Mouse (Mus musculus) forebrain, embryonic 13.5 days (tissue): Measurements from ENCODE around the gene Dcaf1. TPM values are rescaled to one million over a fixed set of nuclear protein-coding genes. Genes with fewer than 3 reads are reported as not detected.

Experiments used
- ATAC-seq: fragments of 200-750 bp; cut with Nextera tagmentation; 2 replicates; pipeline ENCODE4 v1.8.0; 2017
- H3K27ac ChIP-seq: fragments of 300-500 bp; sonication (generic); 2 replicates; pipeline ENCODE4 v1.5.1; 2015; ENCODE audit warnings: inconsistent platforms, mild to moderate bottlenecking, moderate library complexity
- H3K27me3 ChIP-seq: fragments of 300-500 bp; sonication (generic); 2 replicates; pipeline ENCODE4 v1.6.1; 2015; ENCODE audit warnings: mild to moderate bottlenecking, inconsistent platforms
- H3K36me3 ChIP-seq: fragments of 300-500 bp; sonication (generic); 2 replicates; pipeline ENCODE4 v1.6.1; 2015; ENCODE audit warnings: mild to moderate bottlenecking, inconsistent platforms; ENCODE audit not compliant: poor library complexity, severe bottlenecking
- H3K4me1 ChIP-seq: fragments of 300-500 bp; sonication (generic); 2 replicates; pipeline ENCODE4 v1.6.1; 2015; ENCODE audit warnings: inconsistent platforms
- H3K4me2 ChIP-seq: fragments of 300-500 bp; sonication (generic); 2 replicates; pipeline ENCODE4 v1.6.1; 2015; ENCODE audit warnings: inconsistent platforms, mild to moderate bottlenecking, moderate library complexity
- H3K4me3 ChIP-seq: fragments of 300-500 bp; sonication (generic); 2 replicates; pipeline ENCODE4 v1.5.1; 2015; ENCODE audit warnings: mild to moderate bottlenecking, inconsistent platforms
- H3K9ac ChIP-seq: fragments of 300-500 bp; sonication (generic); 2 replicates; pipeline ENCODE4 v1.6.1; 2015; ENCODE audit warnings: mild to moderate bottlenecking, inconsistent platforms
- H3K9me3 ChIP-seq: fragments of 300-500 bp; sonication (generic); replicated peaks from 2 replicates; pipeline ENCODE4 v1.6.1; 2016; ENCODE audit warnings: inconsistent platforms
- WGBS: fragments of 180-500 bp; shearing (Covaris S2); methylation state at CpG from one replicate; pipeline ENCODE4 v1.1.7; 2015; 5-methylcytosine and 5-hydroxymethylcytosine counted together
- polyA plus RNA-seq: library from polyadenylated mRNA; unstranded; fragments of >200 nt; fragmentation: Nextera tagmentation; extraction: Ambion mirVana; gene quantifications from 2 replicates; pipeline ENCODE4 v1.2.1, GENCODE M21; 2015

Dcaf1 gene
- polyA plus RNA-seq, 1 experiment from 2014 or later = 20.7 TPM

DNA sequence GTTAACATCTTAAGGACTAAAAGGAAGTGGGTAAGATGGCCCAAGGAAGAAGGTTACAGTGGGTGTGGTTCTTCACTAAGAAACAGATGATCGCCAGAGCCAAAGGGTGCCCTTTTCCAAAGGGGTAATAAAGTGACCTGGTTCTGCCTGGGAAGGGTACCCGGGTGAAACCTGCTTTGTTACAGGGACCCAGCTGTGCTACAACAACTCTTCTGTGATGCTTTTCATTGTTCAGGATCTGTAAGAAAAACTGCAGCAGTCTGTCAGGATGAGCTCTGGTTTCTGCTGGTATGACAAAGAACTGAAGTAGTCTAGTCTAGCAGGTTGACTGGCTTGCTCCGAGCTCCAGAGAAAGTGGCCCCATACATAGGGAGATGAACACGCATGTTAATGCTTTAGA lies 60.5 kb downstream of the Dcaf1 start:
- peaks cover 79% of the 10 kb centered on the region for H3K36me3 ChIP-seq
- H3K9ac ChIP-seq = peak overlapping the region; percentile 60; the same call in 1 of the 2 replicates
- WGBS = 71% methylated on average over 4 of the region's 4 CpGs

DNA sequence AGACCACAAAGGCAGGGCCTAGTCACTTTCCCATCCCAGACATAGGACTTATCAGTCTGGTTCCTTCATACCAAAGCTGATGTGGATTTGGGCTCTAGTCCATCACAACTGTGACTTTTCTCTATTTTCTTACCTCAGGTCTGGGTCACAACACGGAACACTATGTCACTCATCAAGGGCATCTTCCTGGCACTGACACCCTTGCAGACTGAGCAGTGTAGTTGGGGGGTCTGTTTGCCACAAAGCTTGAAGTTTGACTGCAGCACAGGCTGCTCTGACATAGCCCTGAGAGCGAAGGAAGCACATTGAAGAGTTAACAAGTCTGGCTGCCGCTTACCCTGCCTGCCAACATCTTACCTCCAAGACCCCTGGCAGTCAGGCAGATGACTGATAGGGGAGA lies 61.4 kb downstream of the Dcaf1 start:
- Histone ChIP-seq H3K27me3 (no peaks in the 10 kb centered on the region), H3K4me1 (peaks cover 57% of the 10 kb centered on the region), H3K4me2 (peak overlapping the region; percentile 98), H3K36me3 (peaks cover 76% of the 10 kb centered on the region), H3K9ac (peak overlapping the region; percentile 60), H3K27ac (no peak overlapping the region), H3K4me3 (peak overlapping the region; percentile 30), H3K9me3 (no peaks in the 10 kb centered on the region)
- no peak for ATAC-seq
- WGBS = 78% methylated on average over 3 of the region's 3 CpGs

More for the DNA sequence above, 60.5 kb downstream of the Dcaf1 start:
- H3K27ac ChIP-seq = no peak overlapping the region
- ATAC-seq = no peak
- H3K4me2 ChIP-seq = peak overlapping the region; percentile 24
- no peaks in the 10 kb centered on the region for H3K27me3 ChIP-seq
- H3K9me3 ChIP-seq = no peaks in the 10 kb centered on the region
- no peak overlapping the region for H3K4me3 ChIP-seq
- H3K4me1 ChIP-seq = peaks cover 48% of the 10 kb centered on the region

DNA sequence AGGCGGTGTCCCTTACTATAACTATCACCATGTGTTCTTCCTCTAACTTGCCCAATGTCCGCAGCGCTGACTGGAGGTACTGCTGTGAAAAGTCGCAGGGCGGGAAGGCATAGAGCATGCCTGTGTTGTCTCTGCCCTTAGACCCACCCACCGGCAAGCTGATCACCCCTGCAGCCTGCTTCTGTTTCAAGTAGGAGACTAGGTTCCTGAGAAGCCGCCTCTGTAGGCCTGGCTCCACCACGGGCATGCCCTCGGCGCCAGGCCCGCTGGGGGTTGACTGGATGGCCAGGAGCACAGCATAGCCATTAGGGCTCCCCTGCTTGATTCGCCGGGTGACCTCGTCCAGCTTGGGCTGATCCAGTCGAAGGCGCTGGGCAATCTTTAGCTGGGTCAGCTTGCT lies 62.6 kb downstream of the Dcaf1 start:
- no peak for ATAC-seq
- H3K9ac ChIP-seq = peak overlapping the region; percentile 99
- H3K4me1 ChIP-seq = peaks cover 68% of the 10 kb centered on the region
- no peaks in the 10 kb centered on the region for H3K27me3 ChIP-seq
- no peaks in the 10 kb centered on the region for H3K9me3 ChIP-seq
- peaks cover 77% of the 10 kb centered on the region for H3K36me3 ChIP-seq
- H3K4me2 ChIP-seq = peak overlapping the region; percentile 98
- 52% methylated on average over 16 of the region's 16 CpGs for WGBS
- no peak overlapping the region for H3K27ac ChIP-seq
- peak overlapping the region; percentile 97 for H3K4me3 ChIP-seq

DNA sequence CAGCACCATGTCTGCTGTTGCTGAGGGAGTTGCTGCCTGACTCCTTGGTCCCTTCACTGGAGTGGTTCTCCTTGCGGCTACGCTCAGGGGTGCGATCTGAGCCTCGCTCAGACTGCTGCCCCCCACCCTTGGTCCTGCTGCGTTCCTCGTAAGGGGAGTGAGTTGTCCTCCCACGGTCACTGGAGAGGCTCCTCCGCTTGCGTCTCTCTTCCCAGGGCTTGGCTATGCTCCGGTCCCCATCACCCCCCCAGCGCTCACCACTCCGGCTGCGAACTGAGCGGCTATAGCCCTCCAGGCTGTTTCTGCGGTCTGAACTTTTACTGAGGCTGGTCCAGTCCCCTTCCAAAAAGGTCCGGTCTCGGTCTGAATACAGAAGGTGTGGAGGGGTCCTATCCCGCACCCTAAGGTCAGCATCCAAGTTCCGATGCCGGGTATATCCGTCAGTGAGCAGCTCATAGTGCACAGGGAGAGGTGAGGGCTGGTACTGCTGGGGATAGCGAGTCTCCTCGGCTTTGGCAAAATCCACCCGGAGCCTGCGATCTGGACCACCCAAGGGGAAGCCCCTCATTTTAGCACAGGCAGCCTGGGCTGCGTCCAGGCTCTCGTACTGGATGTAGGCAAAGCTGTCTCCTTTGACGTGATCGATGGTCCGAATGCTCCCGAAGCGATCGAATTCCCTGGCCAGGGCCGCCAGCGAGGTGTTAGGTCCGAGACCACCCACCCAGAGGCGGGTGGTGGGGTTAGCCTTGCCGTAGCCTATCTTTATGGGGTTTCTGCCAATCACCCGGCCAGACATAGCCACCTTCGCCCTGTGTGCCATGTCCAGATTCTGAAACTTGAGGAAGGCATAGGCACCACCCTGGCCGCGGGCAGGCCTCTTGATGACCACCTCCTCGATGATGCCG lies 63.6 kb downstream of the Dcaf1 start:
- ATAC-seq = no peak
- peaks cover 77% of the 10 kb centered on the region for H3K4me1 ChIP-seq
- H3K27me3 ChIP-seq = no peaks in the 10 kb centered on the region
- H3K27ac ChIP-seq = peak overlapping the region; percentile 88; the same call in 1 of the 2 replicates
- peak overlapping the region; percentile 99 for H3K9ac ChIP-seq
- no peaks in the 10 kb centered on the region for H3K9me3 ChIP-seq
- peak overlapping the region; percentile 98 for H3K4me2 ChIP-seq
- WGBS = 26% methylated on average over 44 of the region's 44 CpGs
- peak overlapping the region; percentile 97 for H3K4me3 ChIP-seq
- H3K36me3 ChIP-seq = peaks cover 77% of the 10 kb centered on the region

DNA sequence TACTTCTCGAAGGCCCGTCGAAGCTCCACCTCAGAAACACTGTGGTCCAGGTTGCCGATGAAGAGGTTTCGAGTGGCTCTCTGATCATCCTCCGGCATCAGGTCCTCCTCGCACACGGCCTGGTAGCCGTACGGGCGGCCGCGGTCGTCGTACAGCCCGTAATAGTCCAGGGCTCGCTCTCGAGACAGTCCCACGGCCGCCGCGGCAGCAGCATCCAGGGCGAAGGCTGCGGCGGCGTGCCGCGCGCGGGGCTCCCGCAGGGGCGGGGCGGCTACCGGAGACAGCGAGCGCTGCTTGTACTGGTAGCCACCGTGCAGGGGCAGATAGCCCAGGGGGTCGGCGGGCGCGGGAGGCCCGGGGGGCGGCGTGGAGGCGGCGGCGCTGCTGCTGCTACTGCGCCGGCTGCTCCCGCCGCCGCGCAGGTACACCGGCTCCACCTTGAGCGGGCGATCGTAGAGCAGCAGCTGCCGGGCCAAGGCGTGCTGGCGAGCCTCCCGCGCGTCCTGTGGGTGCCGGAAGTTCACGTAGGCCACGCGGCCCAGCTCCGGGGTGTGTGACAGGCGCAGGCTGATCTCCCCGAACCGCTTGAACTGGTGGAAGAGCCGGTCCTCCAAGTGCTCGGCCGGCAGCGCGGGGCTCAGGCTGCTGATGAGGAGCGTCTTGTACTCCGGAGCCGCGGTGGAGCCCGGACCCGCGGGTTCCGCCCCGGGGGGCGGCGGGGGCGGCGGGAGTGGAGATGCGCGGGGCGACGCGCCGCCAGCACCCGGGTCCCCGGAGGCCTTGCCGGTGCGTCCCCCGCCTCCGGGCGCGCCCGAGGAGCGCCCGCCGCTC lies 64.4 kb downstream of the Dcaf1 start:
- Histone ChIP-seq H3K4me1 (peaks cover 83% of the 10 kb centered on the region), H3K36me3 (peaks cover 76% of the 10 kb centered on the region), H3K9ac (peak overlapping the region; percentile 99), H3K27me3 (no peaks in the 10 kb centered on the region), H3K27ac (peak overlapping the region; percentile 88), H3K4me3 (peak overlapping the region; percentile 97), H3K9me3 (no peaks in the 10 kb centered on the region), H3K4me2 (peak overlapping the region; percentile 98)
- under 1% methylated on average over 59 of the region's 107 CpGs for WGBS
- ATAC-seq = peak; percentile 5

DNA sequence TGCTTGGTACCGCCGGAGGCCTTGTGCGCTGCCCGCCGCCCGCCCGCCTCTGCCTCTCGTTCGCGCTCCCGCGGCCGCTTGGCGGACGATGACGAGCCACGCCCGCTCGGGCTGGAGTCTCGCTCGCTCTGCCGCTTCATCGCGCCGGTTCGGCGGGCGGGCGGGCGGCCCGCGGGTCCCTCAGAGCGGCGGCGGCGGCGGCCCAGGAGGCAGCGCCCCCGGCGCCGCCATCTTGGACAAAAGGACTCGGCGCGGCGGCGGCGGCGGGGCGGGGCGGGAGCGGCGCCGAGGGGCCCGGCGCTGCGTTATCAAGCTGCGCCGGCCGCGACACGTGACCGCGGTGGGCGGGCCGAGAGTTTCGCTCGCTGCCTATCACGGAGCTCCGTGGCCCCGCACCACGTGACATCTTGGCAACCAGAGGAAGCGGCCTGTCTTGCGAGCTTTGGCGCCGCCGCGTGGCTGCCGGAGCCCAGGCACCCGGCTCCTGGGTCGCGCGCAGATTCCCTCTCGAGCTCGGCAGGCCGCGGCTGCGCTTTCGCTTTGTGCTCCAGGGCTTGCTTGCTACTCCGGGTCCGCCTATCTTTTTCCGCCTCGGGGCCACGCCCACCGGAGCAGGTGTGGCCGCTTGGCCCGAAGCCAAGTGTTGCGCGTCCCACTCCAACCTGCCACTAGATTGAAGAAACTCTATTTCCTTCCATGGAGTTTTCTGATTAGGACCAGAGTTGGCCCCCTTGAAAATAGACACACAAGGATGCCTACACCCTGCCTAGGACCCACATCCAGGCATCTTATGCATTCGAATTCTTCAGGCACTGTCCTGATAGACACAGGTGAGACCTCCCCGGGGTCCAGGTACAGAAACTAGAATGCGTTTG lies 65.4 kb downstream of the Dcaf1 start, which contains the start of gene Rbm15b:
Gene Rbm15b, minus strand, starts transcription at position 601 of the 875 bp plus-strand sequence.
- no peaks in the 10 kb centered on the region for H3K9me3 ChIP-seq
- peak within 1 kb of the TSS; percentile 97 for H3K4me3 ChIP-seq
- ATAC-seq = peak; percentile 81
- WGBS = 5% methylated on average over 34 of the region's 101 CpGs
- H3K36me3 ChIP-seq = peaks cover 66% of the 10 kb centered on the region
- peak within 1 kb of the TSS; percentile 88 for H3K27ac ChIP-seq
- H3K4me1 ChIP-seq = peaks cover 75% of the 10 kb centered on the region
- H3K27me3 ChIP-seq = no peaks in the 10 kb centered on the region
- H3K9ac ChIP-seq = peak within 1 kb of the TSS; percentile 99
- H3K4me2 ChIP-seq = peak within 1 kb of the TSS; percentile 98

DNA sequence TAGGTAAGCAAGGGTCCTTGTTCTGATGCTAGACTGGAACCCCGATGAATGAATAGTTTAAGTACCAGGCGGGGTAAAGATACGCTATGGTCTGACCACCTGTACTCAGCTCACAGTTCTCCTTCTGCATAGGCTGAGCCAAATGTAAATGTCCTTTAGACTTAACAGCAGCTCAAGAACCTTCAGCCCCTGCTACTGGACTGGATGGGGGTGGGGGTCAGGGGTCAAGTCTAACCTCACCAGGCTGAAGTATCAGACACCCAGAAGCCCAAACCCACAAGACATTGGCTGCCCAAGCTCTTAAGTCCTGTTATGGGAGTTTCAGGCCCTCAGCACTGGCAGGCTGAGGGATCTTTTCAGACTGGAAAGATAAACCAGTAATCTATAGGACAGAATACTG lies 66.7 kb downstream of the Dcaf1 start:
- Histone ChIP-seq H3K4me2 (no peak overlapping the region), H3K4me1 (peaks cover 66% of the 10 kb centered on the region), H3K9me3 (no peaks in the 10 kb centered on the region), H3K9ac (no peak overlapping the region; the same call in 1 of the 2 replicates), H3K27ac (no peak overlapping the region), H3K4me3 (no peak overlapping the region), H3K36me3 (peaks cover 53% of the 10 kb centered on the region), H3K27me3 (no peaks in the 10 kb centered on the region)
- no peak for ATAC-seq
- 91% methylated on average over 3 of the region's 3 CpGs for WGBS

DNA sequence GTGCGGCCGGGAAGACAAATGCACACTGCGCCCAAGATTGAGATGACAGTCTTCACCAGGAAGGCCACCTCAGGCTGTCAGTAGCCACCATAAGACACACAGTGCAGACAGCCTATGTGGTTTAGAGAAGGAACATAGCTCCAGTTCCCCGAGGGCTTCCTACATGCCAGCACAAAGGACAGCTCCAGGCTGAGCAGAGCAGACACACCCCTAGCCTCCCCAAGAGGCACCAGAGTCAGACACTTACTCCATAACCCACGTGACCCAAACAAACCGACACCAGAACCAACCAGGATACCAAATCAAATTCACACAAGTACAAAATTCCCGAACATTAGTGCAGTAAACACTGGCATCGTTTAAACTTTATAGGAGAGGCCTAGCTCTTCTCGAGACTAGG lies 67.6 kb downstream of the Dcaf1 start:
- no peak for ATAC-seq
- H3K27ac ChIP-seq = no peak overlapping the region
- no peak overlapping the region; the same call in 1 of the 2 replicates for H3K4me2 ChIP-seq
- no peaks in the 10 kb centered on the region for H3K27me3 ChIP-seq
- no peak overlapping the region for H3K9ac ChIP-seq
- H3K4me3 ChIP-seq = no peak overlapping the region
- 86% methylated on average over 9 of the region's 9 CpGs for WGBS
- H3K9me3 ChIP-seq = no peaks in the 10 kb centered on the region
- peaks cover 45% of the 10 kb centered on the region for H3K36me3 ChIP-seq
- H3K4me1 ChIP-seq = peaks cover 58% of the 10 kb centered on the region

DNA sequence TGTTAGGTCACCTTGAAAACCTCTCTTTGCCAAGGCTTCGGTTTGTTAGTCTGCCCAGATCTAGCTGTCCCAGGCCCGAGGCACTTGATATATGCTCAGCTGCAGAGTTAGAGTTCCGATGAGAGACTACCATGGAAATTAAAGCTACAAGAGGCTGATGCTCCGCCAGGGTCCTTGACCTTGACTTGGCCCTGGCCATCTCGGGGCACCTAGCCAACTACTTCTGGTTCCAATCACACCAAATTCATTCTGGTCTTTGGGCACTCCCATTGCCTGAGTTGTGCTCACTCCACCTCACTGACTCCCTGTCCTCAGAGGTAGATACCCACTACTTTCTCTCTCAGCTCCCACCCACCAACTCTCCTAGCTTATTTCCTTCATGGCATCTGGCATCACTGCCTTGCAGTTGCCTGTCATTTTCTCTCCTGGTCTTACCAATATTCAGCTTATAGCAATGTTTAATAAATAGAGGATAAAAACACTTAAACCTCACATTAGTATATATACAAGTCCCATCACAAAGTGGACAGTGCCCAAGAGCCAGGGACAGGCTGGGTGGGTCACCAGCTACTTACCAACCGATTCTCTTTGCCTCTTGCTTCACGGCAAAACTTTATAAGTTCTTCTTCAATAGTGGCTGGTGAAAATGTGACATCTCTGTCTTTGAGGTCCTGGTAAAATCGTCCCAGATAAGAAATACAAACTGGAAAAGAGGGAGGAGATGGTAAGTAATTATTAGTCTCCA lies 69.0 kb downstream of the Dcaf1 start:
- H3K4me1 ChIP-seq = peaks cover 45% of the 10 kb centered on the region
- peak overlapping the region; percentile 81 for H3K4me2 ChIP-seq
- H3K27me3 ChIP-seq = no peaks in the 10 kb centered on the region
- 70% methylated on average over 8 of the region's 8 CpGs for WGBS
- no peaks in the 10 kb centered on the region for H3K9me3 ChIP-seq
- H3K36me3 ChIP-seq = peaks cover 42% of the 10 kb centered on the region
- H3K9ac ChIP-seq = peak overlapping the region; percentile 96
- H3K4me3 ChIP-seq = peak overlapping the region; percentile 92
- no peak for ATAC-seq
- H3K27ac ChIP-seq = no peak overlapping the region

DNA sequence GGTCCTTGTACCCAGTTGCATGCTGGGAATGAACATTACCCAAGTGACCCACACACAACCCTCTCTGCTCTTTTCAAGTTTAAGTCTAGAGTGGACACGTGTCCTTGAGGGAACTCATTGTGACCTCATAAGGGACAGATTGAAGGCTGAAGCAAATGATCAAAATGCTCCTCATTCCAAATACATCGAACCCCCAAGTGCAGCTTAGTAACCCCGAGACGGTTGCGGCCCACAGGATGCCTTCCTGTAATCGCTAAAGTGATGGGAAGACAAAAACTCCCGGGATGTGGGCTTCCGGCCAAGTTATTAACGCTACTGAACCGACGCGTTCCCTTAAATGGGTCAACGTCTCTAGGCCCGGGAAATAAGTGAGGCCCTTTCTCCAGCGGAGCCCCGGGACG lies 69.7 kb downstream of the Dcaf1 start:
- WGBS = under 1% methylated on average over 17 of the region's 17 CpGs
- Histone ChIP-seq H3K4me2 (peak overlapping the region; percentile 81), H3K36me3 (peaks cover 45% of the 10 kb centered on the region), H3K4me3 (peak overlapping the region; percentile 92), H3K27ac (peak overlapping the region; percentile 78), H3K27me3 (no peaks in the 10 kb centered on the region), H3K9me3 (no peaks in the 10 kb centered on the region), H3K4me1 (peaks cover 45% of the 10 kb centered on the region), H3K9ac (peak overlapping the region; percentile 96)
- ATAC-seq = no peak
